Mouse (Mus musculus) forebrain, embryonic 16.5 days (tissue): ENCODE measurements at regions not wholly inside any gene's neighbourhood (a gene's known extent, or its start where the extent isn't known, plus 50 kb on each side); places are given as distances from the start of the nearest gene placed in this dataset.

Experiments used
- ATAC-seq: fragments of 200-750 bp; cut with Nextera tagmentation; 2 replicates; pipeline ENCODE4 v1.8.0; 2017; ENCODE audit warnings: mild to moderate bottlenecking, moderate library complexity
- H3K27ac ChIP-seq: fragments of 300-500 bp; sonication (generic); 2 replicates; pipeline ENCODE4 v1.5.1; 2014; ENCODE audit warnings: low read length, control low read depth
- H3K27me3 ChIP-seq: fragments of 300-500 bp; sonication (generic); replicated peaks from 2 replicates; pipeline ENCODE4 v1.6.1; 2014; ENCODE audit warnings: low read length; ENCODE audit not compliant: control insufficient read depth, insufficient read depth
- H3K36me3 ChIP-seq: fragments of 300-500 bp; sonication (generic); 2 replicates; pipeline ENCODE4 v1.6.1; 2014; ENCODE audit not compliant: control insufficient read depth, insufficient read depth
- H3K4me1 ChIP-seq: fragments of 300-500 bp; sonication (generic); replicated peaks from 2 replicates; pipeline ENCODE4 v1.6.1; 2014; ENCODE audit warnings: low read length; ENCODE audit not compliant: control insufficient read depth, insufficient read depth
- H3K4me2 ChIP-seq: fragments of 300-500 bp; sonication (generic); 2 replicates; pipeline ENCODE4 v1.6.1; 2014; ENCODE audit warnings: mild to moderate bottlenecking, low read length, control low read depth
- H3K4me3 ChIP-seq: fragments of 300-500 bp; sonication (generic); replicated peaks from 2 replicates; pipeline ENCODE4 v1.5.1; 2014; ENCODE audit warnings: mild to moderate bottlenecking, low read length, control low read depth
- H3K9ac ChIP-seq: fragments of 300-500 bp; sonication (generic); replicated peaks from 2 replicates; pipeline ENCODE4 v1.6.1; 2014; ENCODE audit warnings: low read depth, low read length, control low read depth
- H3K9me3 ChIP-seq: fragments of 300-500 bp; sonication (generic); 2 replicates; pipeline ENCODE4 v1.6.1; 2016; ENCODE audit warnings: low read length; ENCODE audit not compliant: control insufficient read depth
- WGBS: fragments of 180-500 bp; shearing (Covaris S2); extraction: QIAGEN DNeasy Blood & Tissue Kit; methylation state at CpG from one replicate; pipeline ENCODE4 v1.1.7; 2014; 5-methylcytosine and 5-hydroxymethylcytosine counted together

- no peak for ATAC-seq
- H3K27ac ChIP-seq, result no peak overlapping the region
- no peak overlapping the region for H3K9ac ChIP-seq
- H3K4me2 ChIP-seq, result no peak overlapping the region
- no peaks in the 10 kb centered on the region for H3K27me3 ChIP-seq
- H3K4me3 ChIP-seq, result no peak overlapping the region
- no peaks in the 10 kb centered on the region for H3K9me3 ChIP-seq
- no peaks in the 10 kb centered on the region for H3K36me3 ChIP-seq
- WGBS, result 91% methylated on average over 11 of the region's 11 CpGs
- H3K4me1 ChIP-seq, result no peaks in the 10 kb centered on the region
Observed at GRCm38 (mm10) chr11:44325525-44325924, 74.3 kb upstream of the Il12b start.

- Histone ChIP-seq H3K4me2 (no peak overlapping the region), H3K27me3 (no peaks in the 10 kb centered on the region), H3K4me3 (no peak overlapping the region), H3K9ac (no peak overlapping the region), H3K4me1 (no peaks in the 10 kb centered on the region), H3K36me3 (no peaks in the 10 kb centered on the region), H3K27ac (no peak overlapping the region), H3K9me3 (no peaks in the 10 kb centered on the region)
- 82% methylated on average over 4 of the region's 4 CpGs for WGBS
- ATAC-seq, result no peak
Observed at GRCm38 (mm10) chr11:44329503-44329902, 70.4 kb upstream of the Il12b start.

DNA sequence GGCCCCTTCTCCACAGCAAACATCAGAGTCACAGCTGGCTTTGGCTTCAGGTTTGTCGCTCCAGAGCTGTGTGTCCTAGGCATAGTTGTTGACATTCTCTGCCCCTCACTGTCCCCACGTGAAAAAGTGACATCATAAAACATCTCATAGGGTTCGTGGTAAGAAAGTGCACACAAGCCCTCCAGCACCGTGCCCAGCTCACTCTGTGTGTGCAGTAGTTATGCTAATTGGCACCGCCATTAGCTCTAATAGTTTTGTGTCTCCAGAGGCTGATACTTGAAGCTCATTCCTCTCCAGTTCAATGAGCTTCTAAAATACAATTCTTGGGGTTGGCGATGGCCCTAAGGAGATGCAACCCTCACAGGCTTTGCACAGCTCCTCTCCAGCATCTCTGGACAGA is 69.4 kb upstream of the Il12b start:
- Histone ChIP-seq H3K4me1 (no peaks in the 10 kb centered on the region), H3K9me3 (no peaks in the 10 kb centered on the region), H3K27ac (no peak overlapping the region), H3K27me3 (no peaks in the 10 kb centered on the region), H3K36me3 (no peaks in the 10 kb centered on the region), H3K9ac (no peak overlapping the region), H3K4me3 (no peak overlapping the region), H3K4me2 (no peak overlapping the region)
- no peak for ATAC-seq
- WGBS, result 54% methylated on average over 6 of the region's 6 CpGs

DNA sequence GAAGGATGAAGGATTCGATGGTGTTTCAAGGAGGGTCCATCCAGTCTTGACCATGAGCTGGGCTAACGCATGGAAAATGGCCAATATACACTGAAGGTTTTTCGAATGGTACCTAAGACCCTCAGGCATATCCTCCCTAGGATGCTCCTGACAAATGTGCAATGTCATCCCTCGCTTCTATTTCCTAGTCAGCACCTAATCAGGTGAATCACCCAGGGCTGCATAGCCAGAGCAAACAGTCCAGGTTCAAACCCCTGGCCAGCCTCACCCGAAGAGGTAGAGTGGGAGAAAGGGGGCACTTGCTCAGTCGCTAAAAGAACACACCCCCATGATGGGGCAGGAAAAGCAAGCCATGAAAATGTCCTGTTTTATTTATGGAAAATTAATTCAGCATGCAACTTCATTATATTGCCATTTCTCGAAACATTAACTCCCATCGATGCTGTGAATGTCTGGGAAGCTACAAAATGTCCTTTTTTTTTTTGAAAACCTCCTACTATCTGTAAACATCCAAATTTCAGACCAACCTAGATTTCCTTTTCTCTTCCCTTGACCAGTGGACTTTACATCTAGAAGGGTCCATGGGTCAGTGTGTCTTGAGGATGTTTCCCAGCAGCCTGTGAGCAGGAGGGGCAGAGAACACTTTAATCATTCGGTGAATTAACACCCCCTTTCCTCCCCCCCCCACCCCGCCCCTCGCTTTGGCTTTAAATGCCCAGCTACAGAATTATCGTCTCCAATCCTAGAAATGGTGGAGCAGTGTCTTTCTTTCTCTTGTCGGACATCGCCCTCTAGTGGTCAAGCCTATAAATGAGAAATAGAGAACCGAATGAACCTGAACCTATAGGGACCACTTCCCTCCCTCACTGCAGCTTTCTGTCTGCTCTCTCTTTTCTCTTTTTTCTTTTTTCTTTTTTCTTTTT is 68.8 kb upstream of the Il12b start:
- 43% methylated on average over 15 of the region's 15 CpGs for WGBS
- peak; percentile 87 for ATAC-seq
- Histone ChIP-seq H3K36me3 (no peaks in the 10 kb centered on the region), H3K4me3 (no peak overlapping the region), H3K27me3 (no peaks in the 10 kb centered on the region), H3K27ac (no peak overlapping the region), H3K9me3 (no peaks in the 10 kb centered on the region), H3K4me2 (peak overlapping the region; percentile 37), H3K9ac (no peak overlapping the region), H3K4me1 (no peaks in the 10 kb centered on the region)

GRCm38 (mm10) chr11:44331774-44332129 is 68.1 kb upstream of the Il12b start:
- H3K4me3 ChIP-seq, result no peak overlapping the region
- H3K4me2 ChIP-seq, result no peak overlapping the region
- no peaks in the 10 kb centered on the region for H3K9me3 ChIP-seq
- peak; percentile 36; the same call in 1 of the 2 replicates for ATAC-seq
- no peaks in the 10 kb centered on the region for H3K36me3 ChIP-seq
- 66% methylated on average over 4 of the region's 4 CpGs for WGBS
- no peak overlapping the region for H3K27ac ChIP-seq
- no peak overlapping the region for H3K9ac ChIP-seq
- no peaks in the 10 kb centered on the region for H3K4me1 ChIP-seq
- no peaks in the 10 kb centered on the region for H3K27me3 ChIP-seq

DNA sequence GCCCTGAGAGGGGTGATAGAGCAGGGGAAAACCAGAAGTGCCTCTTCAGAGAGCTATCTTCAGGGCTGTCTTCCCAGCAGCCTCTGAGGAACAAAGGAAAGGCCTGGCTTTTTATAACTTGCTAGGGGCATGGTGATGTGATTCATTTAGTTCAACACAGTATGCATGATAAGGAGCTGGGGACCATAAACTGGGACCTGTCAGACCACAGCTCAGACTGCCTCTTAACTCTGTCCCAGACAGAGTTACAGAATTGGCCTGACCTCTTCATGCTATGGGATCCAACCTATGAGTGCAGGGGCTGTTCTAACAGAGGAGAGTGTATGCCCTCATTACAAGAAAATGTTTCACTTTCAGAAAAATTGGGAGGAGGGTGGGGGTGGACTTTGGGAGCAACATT is 59.3 kb upstream of the Il12b start:
- Histone ChIP-seq H3K4me3 (no peak overlapping the region), H3K27me3 (no peaks in the 10 kb centered on the region), H3K4me2 (no peak overlapping the region), H3K27ac (no peak overlapping the region), H3K9ac (no peak overlapping the region), H3K4me1 (no peaks in the 10 kb centered on the region), H3K36me3 (no peaks in the 10 kb centered on the region), H3K9me3 (no peaks in the 10 kb centered on the region)
- ATAC-seq, result no peak

- WGBS, result 78% methylated on average over 3 of the region's 3 CpGs
Observed at GRCm38 (mm10) chr11:44348308-44348707, 51.6 kb upstream of the Il12b start.

GRCm38 (mm10) chr11:44349546-44349945 is 50.3 kb upstream of the Il12b start:
- Histone ChIP-seq H3K27ac (no peak overlapping the region), H3K36me3 (no peaks in the 10 kb centered on the region), H3K27me3 (no peaks in the 10 kb centered on the region), H3K4me2 (no peak overlapping the region), H3K9ac (no peak overlapping the region), H3K4me1 (no peaks in the 10 kb centered on the region), H3K9me3 (no peaks in the 10 kb centered on the region), H3K4me3 (no peak overlapping the region)
- 66% methylated on average over 8 of the region's 8 CpGs for WGBS
- no peak for ATAC-seq

More at GRCm38 (mm10) chr11:44348308-44348707, 51.6 kb upstream of the Il12b start:
- Histone ChIP-seq H3K27ac (no peak overlapping the region), H3K4me1 (no peaks in the 10 kb centered on the region), H3K4me2 (no peak overlapping the region), H3K27me3 (no peaks in the 10 kb centered on the region), H3K36me3 (no peaks in the 10 kb centered on the region), H3K9me3 (no peaks in the 10 kb centered on the region), H3K9ac (no peak overlapping the region), H3K4me3 (no peak overlapping the region)
- no peak for ATAC-seq
